Mouse (Mus musculus): ENCODE data around the gene Atp2a2.

Atp2a2 gene

GRCm38 (mm10) chr5:122502077-122502941, at the start of gene Atp2a2:
Gene Atp2a2, minus strand, starts transcription at chr5:122502225.
- peak; percentile 91 to 98 for DNase-seq

GRCm38 (mm10) chr5:122550460-122550859, 48.4 kb upstream of the Atp2a2 start:
- no peak for DNase-seq

- DNase-seq: no peak
These were observed 46.6 kb upstream of the Atp2a2 start for GRCm38 (mm10) chr5:122548671-122549070.

GRCm38 (mm10) chr5:122547810-122548209, 45.8 kb upstream of the Atp2a2 start:
- DNase-seq: no peak

GRCm38 (mm10) chr5:122547251-122547714, 45.3 kb upstream of the Atp2a2 start:
- DNase-seq: peak; percentile 76 to 80

GRCm38 (mm10) chr5:122543392-122543791, 41.4 kb upstream of the Atp2a2 start:
- no peak for DNase-seq

GRCm38 (mm10) chr5:122541871-122542270, 39.8 kb upstream of the Atp2a2 start:
- DNase-seq: no peak

- DNase-seq: no peak
These were observed 36.1 kb upstream of the Atp2a2 start for GRCm38 (mm10) chr5:122538077-122538476.

- no peak for DNase-seq
These were observed 35.6 kb upstream of the Atp2a2 start for GRCm38 (mm10) chr5:122537654-122538053.

- DNase-seq: no peak
These were observed 31.9 kb upstream of the Atp2a2 start for GRCm38 (mm10) chr5:122533884-122534283.

- no peak for DNase-seq
These were observed 28.0 kb upstream of the Atp2a2 start for GRCm38 (mm10) chr5:122529913-122530604.

GRCm38 (mm10) chr5:122529316-122529715, 27.3 kb upstream of the Atp2a2 start:
- no peak for DNase-seq

GRCm38 (mm10) chr5:122528591-122528990, 26.6 kb upstream of the Atp2a2 start:
- DNase-seq: no peak

- no peak for DNase-seq
These were observed 25.7 kb upstream of the Atp2a2 start for GRCm38 (mm10) chr5:122527761-122528160.

- no peak for DNase-seq
These were observed 25.1 kb upstream of the Atp2a2 start for GRCm38 (mm10) chr5:122526878-122527730.

- DNase-seq: peak in 1 of 2 experiments; percentile 32
These were observed 24.4 kb upstream of the Atp2a2 start for GRCm38 (mm10) chr5:122526405-122526804.

GRCm38 (mm10) chr5:122525238-122525931, 23.4 kb upstream of the Atp2a2 start:
- DNase-seq: no peak

- DNase-seq: no peak
These were observed 22.8 kb upstream of the Atp2a2 start for GRCm38 (mm10) chr5:122524854-122525237.

- no peak for DNase-seq
These were observed 22.2 kb upstream of the Atp2a2 start for GRCm38 (mm10) chr5:122524244-122524643.

- DNase-seq: no peak
These were observed 19.1 kb upstream of the Atp2a2 start for GRCm38 (mm10) chr5:122521130-122521473.

- DNase-seq: no peak
These were observed 18.5 kb upstream of the Atp2a2 start for GRCm38 (mm10) chr5:122520254-122521129.

All from cerebellum, adult 18-20 months (tissue).